Mouse (Mus musculus) embryonic facial prominence, embryonic 12.5 days (tissue): Measurements from ENCODE around the gene Gtf3c5. TPM values are rescaled to one million over a fixed set of nuclear protein-coding genes. Genes with fewer than 3 reads are reported as not detected.

Experiments used
- ATAC-seq: fragments of 200-750 bp; cut with Nextera tagmentation; 2 replicates; pipeline ENCODE4 v1.8.0; 2017; ENCODE audit not compliant: insufficient number of reproducible peaks, insufficient read depth, low FRiP score, low TSS enrichment
- H3K27ac ChIP-seq: fragments of 300-500 bp; sonication (generic); 2 replicates; pipeline ENCODE4 v1.5.1; 2016; ENCODE audit warnings: mild to moderate bottlenecking
- H3K27me3 ChIP-seq: fragments of 300-500 bp; sonication (generic); 2 replicates; pipeline ENCODE4 v1.6.1; 2016; ENCODE audit warnings: mild to moderate bottlenecking, moderate library complexity
- H3K36me3 ChIP-seq: fragments of 300-500 bp; sonication (generic); 2 replicates; pipeline ENCODE4 v1.6.1; 2016; ENCODE audit warnings: mild to moderate bottlenecking
- H3K4me1 ChIP-seq: fragments of 300-500 bp; sonication (generic); 2 replicates; pipeline ENCODE4 v1.6.1; 2016
- H3K4me2 ChIP-seq: fragments of 300-500 bp; sonication (generic); replicated peaks from 2 replicates; pipeline ENCODE4 v1.6.1; 2016; ENCODE audit warnings: mild to moderate bottlenecking, moderate library complexity
- H3K4me3 ChIP-seq: fragments of 300-500 bp; sonication (generic); 2 replicates; pipeline ENCODE4 v1.5.1; 2016; ENCODE audit warnings: mild to moderate bottlenecking
- H3K9ac ChIP-seq: fragments of 300-500 bp; sonication (generic); 2 replicates; pipeline ENCODE4 v1.6.1; 2016; ENCODE audit warnings: mild to moderate bottlenecking, moderate library complexity
- H3K9me3 ChIP-seq: fragments of 300-500 bp; sonication (generic); 2 replicates; pipeline ENCODE4 v1.6.1; 2016; ENCODE audit warnings: mild to moderate bottlenecking, moderate library complexity
- WGBS: fragments of 180-500 bp; shearing (Covaris S2); methylation state at CpG from one replicate; pipeline ENCODE4 v1.1.7; 2016; 5-methylcytosine and 5-hydroxymethylcytosine counted together
- polyA plus RNA-seq: library from polyadenylated mRNA; unstranded; fragments of >200 nt; fragmentation: Nextera tagmentation; extraction: Ambion mirVana; gene quantifications from 2 replicates; pipeline ENCODE4 v1.2.1, GENCODE M21; 2016

Gtf3c5 gene
- polyA plus RNA-seq, 1 experiment from 2014 or later, result 53.6 TPM

- Histone ChIP-seq H3K9me3 (no peaks in the 10 kb centered on the region), H3K4me2 (no peak overlapping the region), H3K4me1 (no peaks in the 10 kb centered on the region), H3K9ac (no peak overlapping the region), H3K27me3 (0 out of 2 replicates have a peak, but pooled peaks cover 2% of the 10 kb centered on the region), H3K27ac (no peak overlapping the region), H3K36me3 (no peaks in the 10 kb centered on the region), H3K4me3 (no peak overlapping the region)
- no peak for ATAC-seq
- WGBS, result 79% methylated on average over 2 of the region's 2 CpGs
These were observed 7.9 kb upstream of the Gtf3c5 start for GRCm38 (mm10) chr2:28591479-28591878.

- no peak overlapping the region for H3K27ac ChIP-seq
- H3K9ac ChIP-seq, result no peak overlapping the region
- no peak for ATAC-seq
- 0 out of 2 replicates have a peak, but pooled peaks cover 2% of the 10 kb centered on the region for H3K27me3 ChIP-seq
- peaks cover under 1% of the 10 kb centered on the region; the same call in 1 of the 2 replicates for H3K4me1 ChIP-seq
- 24% methylated on average over 1 of the region's 1 CpGs for WGBS
- no peak overlapping the region for H3K4me3 ChIP-seq
- no peaks in the 10 kb centered on the region for H3K9me3 ChIP-seq
- H3K4me2 ChIP-seq, result no peak overlapping the region
- H3K36me3 ChIP-seq, result no peaks in the 10 kb centered on the region
These were observed 5.0 kb upstream of the Gtf3c5 start for GRCm38 (mm10) chr2:28588574-28588973.

GRCm38 (mm10) chr2:28585730-28586129 is 2.2 kb upstream of the Gtf3c5 start:
- Histone ChIP-seq H3K36me3 (0 out of 2 replicates have a peak, but pooled peaks cover 2% of the 10 kb centered on the region), H3K4me1 (peaks cover 7% of the 10 kb centered on the region; the same call in 1 of the 2 replicates), H3K27me3 (no peaks in the 10 kb centered on the region), H3K4me2 (no peak overlapping the region), H3K4me3 (no peak overlapping the region), H3K9ac (no peak overlapping the region), H3K9me3 (no peaks in the 10 kb centered on the region), H3K27ac (no peak overlapping the region)
- no peak for ATAC-seq
- 52% methylated on average over 2 of the region's 2 CpGs for WGBS

- no peaks in the 10 kb centered on the region for H3K27me3 ChIP-seq
- H3K27ac ChIP-seq, result no peak overlapping the region
- no peaks in the 10 kb centered on the region for H3K9me3 ChIP-seq
- H3K4me2 ChIP-seq, result no peak overlapping the region
- H3K4me3 ChIP-seq, result no peak overlapping the region
- 18% methylated on average over 6 of the region's 6 CpGs for WGBS
- H3K9ac ChIP-seq, result no peak overlapping the region
- 0 out of 2 replicates have a peak, but pooled peaks cover 7% of the 10 kb centered on the region for H3K36me3 ChIP-seq
- ATAC-seq, result no peak
- H3K4me1 ChIP-seq, result peaks cover 7% of the 10 kb centered on the region; the same call in 1 of the 2 replicates
These were observed 1.6 kb upstream of the Gtf3c5 start for GRCm38 (mm10) chr2:28585043-28585571.

GRCm38 (mm10) chr2:28582647-28583353 is 751 bp downstream of the Gtf3c5 start:
- H3K4me1 ChIP-seq, result peaks cover 7% of the 10 kb centered on the region; the same call in 1 of the 2 replicates
- peaks cover 30% of the 10 kb centered on the region for H3K36me3 ChIP-seq
- under 1% methylated on average over 56 of the region's 56 CpGs for WGBS
- peak overlapping the region; percentile 72 for H3K4me3 ChIP-seq
- peak; percentile 79 for ATAC-seq
- H3K9me3 ChIP-seq, result no peaks in the 10 kb centered on the region
- H3K4me2 ChIP-seq, result peak overlapping the region; percentile 61
- peak overlapping the region; percentile 69 for H3K9ac ChIP-seq
- no peaks in the 10 kb centered on the region for H3K27me3 ChIP-seq
- peak overlapping the region; percentile 90 for H3K27ac ChIP-seq

- Histone ChIP-seq H3K27ac (no peak overlapping the region), H3K4me1 (peaks cover 3% of the 10 kb centered on the region; the same call in 1 of the 2 replicates), H3K9me3 (no peaks in the 10 kb centered on the region), H3K4me3 (no peak overlapping the region), H3K9ac (no peak overlapping the region), H3K4me2 (no peak overlapping the region), H3K36me3 (peaks cover 76% of the 10 kb centered on the region), H3K27me3 (no peaks in the 10 kb centered on the region)
- WGBS, result 68% methylated on average over 5 of the region's 5 CpGs
- no peak for ATAC-seq
These were observed 5.5 kb downstream of the Gtf3c5 start for GRCm38 (mm10) chr2:28578003-28578402.

GRCm38 (mm10) chr2:28576815-28577214 is 6.7 kb downstream of the Gtf3c5 start:
- H3K27ac ChIP-seq, result no peak overlapping the region
- WGBS, result 86% methylated on average over 3 of the region's 3 CpGs
- H3K9me3 ChIP-seq, result no peaks in the 10 kb centered on the region
- H3K4me2 ChIP-seq, result no peak overlapping the region
- H3K36me3 ChIP-seq, result peaks cover 88% of the 10 kb centered on the region
- ATAC-seq, result no peak
- H3K9ac ChIP-seq, result no peak overlapping the region
- no peak overlapping the region for H3K4me3 ChIP-seq
- peaks cover 2% of the 10 kb centered on the region; the same call in 1 of the 2 replicates for H3K4me1 ChIP-seq
- H3K27me3 ChIP-seq, result no peaks in the 10 kb centered on the region

GRCm38 (mm10) chr2:28575341-28575740 is 8.2 kb downstream of the Gtf3c5 start:
- Histone ChIP-seq H3K4me2 (no peak overlapping the region), H3K9me3 (no peaks in the 10 kb centered on the region), H3K9ac (no peak overlapping the region), H3K4me1 (no peaks in the 10 kb centered on the region), H3K4me3 (no peak overlapping the region), H3K27me3 (no peaks in the 10 kb centered on the region), H3K36me3 (peaks cover 95% of the 10 kb centered on the region), H3K27ac (no peak overlapping the region)
- WGBS, result 84% methylated on average over 4 of the region's 4 CpGs
- no peak for ATAC-seq

- no peak for ATAC-seq
- Histone ChIP-seq H3K9me3 (no peaks in the 10 kb centered on the region), H3K9ac (no peak overlapping the region), H3K27me3 (no peaks in the 10 kb centered on the region), H3K36me3 (peaks cover 93% of the 10 kb centered on the region), H3K4me3 (no peak overlapping the region), H3K27ac (no peak overlapping the region), H3K4me1 (no peaks in the 10 kb centered on the region), H3K4me2 (no peak overlapping the region)
- WGBS, result 32% methylated on average over 2 of the region's 3 CpGs
These were observed 13.6 kb downstream of the Gtf3c5 start for GRCm38 (mm10) chr2:28569903-28570302.

- Histone ChIP-seq H3K4me1 (no peaks in the 10 kb centered on the region), H3K27ac (peak overlapping the region; percentile 36; the same call in 1 of the 2 replicates), H3K9ac (no peak overlapping the region), H3K36me3 (peaks cover 60% of the 10 kb centered on the region), H3K4me2 (no peak overlapping the region), H3K4me3 (no peak overlapping the region), H3K27me3 (no peaks in the 10 kb centered on the region), H3K9me3 (no peaks in the 10 kb centered on the region)
- ATAC-seq, result no peak
- WGBS, result 35% methylated on average over 5 of the region's 5 CpGs
These were observed 17.0 kb downstream of the Gtf3c5 start for GRCm38 (mm10) chr2:28566545-28566944.

GRCm38 (mm10) chr2:28564380-28564779 is 19.2 kb downstream of the Gtf3c5 start:
- 92% methylated on average over 4 of the region's 4 CpGs for WGBS
- Histone ChIP-seq H3K4me1 (no peaks in the 10 kb centered on the region), H3K36me3 (peaks cover 42% of the 10 kb centered on the region), H3K27me3 (no peaks in the 10 kb centered on the region), H3K4me3 (no peak overlapping the region), H3K9me3 (no peaks in the 10 kb centered on the region), H3K4me2 (no peak overlapping the region), H3K9ac (no peak overlapping the region), H3K27ac (no peak overlapping the region)
- ATAC-seq, result peak; percentile 29; the same call in 1 of the 2 replicates

GRCm38 (mm10) chr2:28563830-28564229 is 19.7 kb downstream of the Gtf3c5 start:
- no peaks in the 10 kb centered on the region for H3K9me3 ChIP-seq
- H3K4me2 ChIP-seq, result no peak overlapping the region
- no peak overlapping the region for H3K27ac ChIP-seq
- H3K9ac ChIP-seq, result no peak overlapping the region
- no peak overlapping the region for H3K4me3 ChIP-seq
- no peak for ATAC-seq
- no peaks in the 10 kb centered on the region for H3K27me3 ChIP-seq
- H3K36me3 ChIP-seq, result peaks cover 37% of the 10 kb centered on the region
- no peaks in the 10 kb centered on the region for H3K4me1 ChIP-seq
